Mouse (Mus musculus): ENCODE measurements around the gene Polr1d. TPM values are rescaled to one million over a fixed set of nuclear protein-coding genes. Genes with fewer than 3 reads are reported as not detected.

Gene Polr1d
- polyA plus RNA-seq, 1 experiment from 2014 or later, result 129 TPM

- Histone ChIP-seq H3K27ac (no peak overlapping the region), H3K4me3 (no peak overlapping the region), H3K27me3 (ENCODE audit: low read depth, poor library complexity, severe bottlenecking) (no peaks in the 10 kb centered on the region), H3K36me3 (peaks cover 95% of the 10 kb centered on the region), H3K9me3 (replicated peaks) (0 out of 2 replicates have a peak, but pooled peaks cover 1% of the 10 kb centered on the region), H3K4me1 (no peaks in the 10 kb centered on the region)
- WGBS, result 95% methylated on average over 3 of the region's 3 CpGs
- DNase-seq (ENCODE audit: low spot score), result no peak
Observed at GRCm38 (mm10) chr5:147107276-147107675, 30.4 kb downstream of the Polr1d start.

- WGBS, result 95% methylated on average over 13 of the region's 13 CpGs
- H3K27me3 ChIP-seq (ENCODE audit: low read depth, poor library complexity, severe bottlenecking), result no peaks in the 10 kb centered on the region
- H3K4me3 ChIP-seq, result no peak overlapping the region
- no peaks in the 10 kb centered on the region for H3K4me1 ChIP-seq
- H3K36me3 ChIP-seq, result peaks cover 93% of the 10 kb centered on the region
- H3K27ac ChIP-seq, result no peak overlapping the region
- H3K9me3 ChIP-seq (replicated peaks), result 0 out of 2 replicates have a peak, but pooled peaks cover 1% of the 10 kb centered on the region
- no peak for DNase-seq (ENCODE audit: low spot score)
Observed at GRCm38 (mm10) chr5:147108861-147109591, 32.2 kb downstream of the Polr1d start.

- DNase-seq (ENCODE audit: low spot score), result no peak
- WGBS, result 84% methylated on average over 7 of the region's 7 CpGs
Observed at GRCm38 (mm10) chr5:147114738-147115137, 37.9 kb downstream of the Polr1d start.

DNA sequence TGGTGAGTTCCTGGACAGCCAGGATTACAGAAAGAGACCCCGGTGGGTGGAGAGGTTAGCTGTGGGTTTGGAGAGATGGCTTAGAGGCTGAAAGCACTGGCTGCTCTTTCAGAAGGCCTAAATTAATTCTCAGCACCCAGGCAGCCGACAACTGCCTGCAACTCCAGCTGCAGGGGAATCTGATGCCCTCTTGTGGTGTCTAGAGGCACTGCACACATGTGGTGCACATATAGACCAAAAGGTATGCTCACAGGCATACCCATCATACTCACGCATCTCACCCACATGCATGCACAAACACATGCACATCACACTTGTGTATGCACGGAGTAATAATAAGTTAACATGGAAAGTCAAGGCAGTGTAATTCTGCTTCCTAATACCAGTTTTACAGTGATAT lies 38.8 kb downstream of the Polr1d start:
- Histone ChIP-seq H3K4me1 (no peaks in the 10 kb centered on the region), H3K4me3 (no peak overlapping the region), H3K9me3 (replicated peaks) (no peaks in the 10 kb centered on the region; the same call in 1 of the 2 replicates), H3K27me3 (ENCODE audit: low read depth, poor library complexity, severe bottlenecking) (no peaks in the 10 kb centered on the region), H3K36me3 (peaks cover 29% of the 10 kb centered on the region), H3K27ac (no peak overlapping the region)
- WGBS, result 88% methylated on average over 4 of the region's 4 CpGs
- DNase-seq (ENCODE audit: low spot score), result no peak

More at GRCm38 (mm10) chr5:147114738-147115137, 37.9 kb downstream of the Polr1d start:
- no peak overlapping the region for H3K4me3 ChIP-seq
- H3K36me3 ChIP-seq, result peaks cover 37% of the 10 kb centered on the region
- H3K9me3 ChIP-seq (replicated peaks), result peaks cover 1% of the 10 kb centered on the region; the same call in 1 of the 2 replicates
- no peaks in the 10 kb centered on the region for H3K27me3 ChIP-seq (ENCODE audit: low read depth, poor library complexity, severe bottlenecking)
- H3K27ac ChIP-seq, result no peak overlapping the region
- H3K4me1 ChIP-seq, result no peaks in the 10 kb centered on the region

DNA sequence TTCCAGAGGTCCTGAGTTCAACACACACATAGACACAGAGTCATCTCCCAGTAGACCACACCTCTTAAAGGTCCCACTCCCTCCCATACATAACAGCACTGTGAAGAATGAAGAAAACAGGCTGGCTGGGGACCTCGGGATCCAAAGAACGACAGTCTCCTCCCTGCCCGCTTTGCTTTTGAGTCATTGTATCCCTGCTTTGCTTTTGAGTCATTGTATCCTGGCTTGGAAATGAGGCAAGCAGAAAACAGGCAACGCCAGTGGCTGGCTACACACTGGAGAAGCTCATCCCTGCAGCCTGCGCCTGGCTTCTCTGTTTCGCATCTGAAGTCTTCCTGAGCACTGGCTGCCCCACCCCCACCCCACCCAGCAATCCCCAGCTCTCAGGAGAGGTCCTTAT lies 40.2 kb downstream of the Polr1d start:
- Histone ChIP-seq H3K27me3 (ENCODE audit: low read depth, poor library complexity, severe bottlenecking) (no peaks in the 10 kb centered on the region), H3K9me3 (replicated peaks) (peaks cover 4% of the 10 kb centered on the region; the same call in 1 of the 2 replicates), H3K27ac (no peak overlapping the region), H3K36me3 (peaks cover 17% of the 10 kb centered on the region), H3K4me1 (no peaks in the 10 kb centered on the region), H3K4me3 (no peak overlapping the region)
- no peak for DNase-seq (ENCODE audit: low spot score)
- 38% methylated on average over 6 of the region's 6 CpGs for WGBS

GRCm38 (mm10) chr5:147121146-147121545 lies 44.3 kb downstream of the Polr1d start:
- H3K36me3 ChIP-seq, result no peaks in the 10 kb centered on the region
- 94% methylated on average over 4 of the region's 4 CpGs for WGBS
- 0 out of 2 replicates have a peak, but pooled peaks cover 6% of the 10 kb centered on the region for H3K4me1 ChIP-seq
- H3K9me3 ChIP-seq (replicated peaks), result 0 out of 2 replicates have a peak, but pooled peaks cover 4% of the 10 kb centered on the region
- no peak overlapping the region for H3K27ac ChIP-seq
- no peak for DNase-seq (ENCODE audit: low spot score)
- no peaks in the 10 kb centered on the region for H3K27me3 ChIP-seq (ENCODE audit: low read depth, poor library complexity, severe bottlenecking)
- no peak overlapping the region for H3K4me3 ChIP-seq

- Histone ChIP-seq H3K4me1 (0 out of 2 replicates have a peak, but pooled peaks cover 12% of the 10 kb centered on the region), H3K27me3 (ENCODE audit: low read depth, poor library complexity, severe bottlenecking) (no peaks in the 10 kb centered on the region), H3K9me3 (replicated peaks) (0 out of 2 replicates have a peak, but pooled peaks cover 4% of the 10 kb centered on the region), H3K36me3 (no peaks in the 10 kb centered on the region), H3K27ac (no peak overlapping the region), H3K4me3 (no peak overlapping the region)
- 65% methylated on average over 9 of the region's 9 CpGs for WGBS
- DNase-seq (ENCODE audit: low spot score), result no peak
Observed at GRCm38 (mm10) chr5:147124794-147125193, 47.9 kb downstream of the Polr1d start.

DNA sequence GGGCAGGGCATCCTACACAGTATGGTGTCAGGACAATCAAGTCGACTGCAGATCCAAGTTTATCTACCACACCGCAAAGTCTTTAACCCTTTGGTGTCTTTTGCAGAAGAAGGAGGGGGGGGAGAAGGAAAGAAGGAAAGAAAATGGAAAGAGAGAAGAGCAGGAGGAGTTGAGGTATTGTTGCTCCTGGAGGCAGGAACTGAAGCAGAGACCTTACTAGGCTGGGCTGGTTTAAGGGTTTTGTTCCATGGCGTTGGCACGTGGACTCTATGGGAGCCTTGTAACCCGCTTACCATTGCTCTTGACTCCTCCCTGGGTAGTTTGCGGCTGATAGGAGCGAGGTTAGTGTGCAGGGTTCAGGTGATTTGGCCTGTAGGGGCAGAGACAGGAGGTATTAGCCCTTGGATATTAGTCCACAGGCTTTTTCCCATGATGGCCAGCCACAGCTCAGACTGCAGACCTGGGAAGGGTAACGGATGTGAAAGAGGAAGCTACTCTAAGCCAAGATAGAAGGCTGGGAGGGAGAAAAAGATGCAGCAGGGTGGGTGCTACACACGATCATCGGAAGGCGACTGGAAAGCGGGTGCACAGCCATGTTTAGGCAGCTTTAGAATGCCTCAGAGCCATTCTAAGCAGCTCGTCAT lies 48.8 kb downstream of the Polr1d start:
- no peak overlapping the region for H3K4me3 ChIP-seq
- H3K9me3 ChIP-seq (replicated peaks), result 0 out of 2 replicates have a peak, but pooled peaks cover 4% of the 10 kb centered on the region
- no peak overlapping the region for H3K27ac ChIP-seq
- H3K27me3 ChIP-seq (ENCODE audit: low read depth, poor library complexity, severe bottlenecking), result no peaks in the 10 kb centered on the region
- DNase-seq (ENCODE audit: low spot score), result no peak
- 0 out of 2 replicates have a peak, but pooled peaks cover 12% of the 10 kb centered on the region for H3K4me1 ChIP-seq
- 92% methylated on average over 13 of the region's 13 CpGs for WGBS
- H3K36me3 ChIP-seq, result no peaks in the 10 kb centered on the region

- H3K4me1 ChIP-seq, result 0 out of 2 replicates have a peak, but pooled peaks cover 12% of the 10 kb centered on the region
- no peak for DNase-seq (ENCODE audit: low spot score)
- H3K27ac ChIP-seq, result no peak overlapping the region
- H3K27me3 ChIP-seq (ENCODE audit: low read depth, poor library complexity, severe bottlenecking), result no peaks in the 10 kb centered on the region
- 83% methylated on average over 4 of the region's 4 CpGs for WGBS
- no peaks in the 10 kb centered on the region for H3K9me3 ChIP-seq (replicated peaks)
- no peaks in the 10 kb centered on the region for H3K36me3 ChIP-seq
- no peak overlapping the region for H3K4me3 ChIP-seq
Observed at GRCm38 (mm10) chr5:147127860-147128259, 51.0 kb downstream of the Polr1d start.

DNA sequence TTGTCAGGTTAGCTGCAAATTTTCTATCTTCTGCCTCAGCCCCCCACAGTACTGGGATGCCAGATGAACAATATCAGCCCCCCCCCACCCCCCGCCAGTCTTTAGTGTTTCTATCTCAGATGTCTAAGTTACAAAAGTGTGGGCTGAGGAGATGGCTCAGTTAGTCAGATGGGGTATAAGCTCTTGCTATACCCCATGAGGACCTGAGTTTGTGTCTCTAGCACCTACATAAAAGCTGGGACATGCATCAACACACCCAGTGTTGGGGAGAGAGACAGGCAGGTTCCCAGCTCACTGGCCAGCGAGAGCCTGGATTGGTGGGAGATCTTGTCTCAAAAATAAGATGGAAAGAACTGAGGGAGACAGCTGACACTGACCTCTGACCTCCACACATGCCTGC lies 52.6 kb downstream of the Polr1d start:
- H3K27me3 ChIP-seq (ENCODE audit: low read depth, poor library complexity, severe bottlenecking), result no peaks in the 10 kb centered on the region
- no peaks in the 10 kb centered on the region for H3K36me3 ChIP-seq
- whole genome bisulfite sequencing, result 89% methylated on average over 2 of the region's 2 CpGs
- DNase-seq (ENCODE audit: low spot score), result no peak
- H3K9me3 ChIP-seq (replicated peaks), result no peaks in the 10 kb centered on the region
- H3K4me3 ChIP-seq, result no peak overlapping the region
- H3K4me1 ChIP-seq, result peaks cover 20% of the 10 kb centered on the region
- no peak overlapping the region for H3K27ac ChIP-seq

- H3K27ac ChIP-seq, result no peak overlapping the region
- no peak overlapping the region for H3K4me3 ChIP-seq
- no peak for DNase-seq (ENCODE audit: low spot score)
- no peaks in the 10 kb centered on the region for H3K36me3 ChIP-seq
- H3K9me3 ChIP-seq (replicated peaks), result no peaks in the 10 kb centered on the region
- H3K27me3 ChIP-seq (ENCODE audit: low read depth, poor library complexity, severe bottlenecking), result no peaks in the 10 kb centered on the region
- WGBS, result 89% methylated on average over 4 of the region's 4 CpGs
- H3K4me1 ChIP-seq, result peaks cover 19% of the 10 kb centered on the region
Observed at GRCm38 (mm10) chr5:147131912-147132311, 55.1 kb downstream of the Polr1d start.

DNA sequence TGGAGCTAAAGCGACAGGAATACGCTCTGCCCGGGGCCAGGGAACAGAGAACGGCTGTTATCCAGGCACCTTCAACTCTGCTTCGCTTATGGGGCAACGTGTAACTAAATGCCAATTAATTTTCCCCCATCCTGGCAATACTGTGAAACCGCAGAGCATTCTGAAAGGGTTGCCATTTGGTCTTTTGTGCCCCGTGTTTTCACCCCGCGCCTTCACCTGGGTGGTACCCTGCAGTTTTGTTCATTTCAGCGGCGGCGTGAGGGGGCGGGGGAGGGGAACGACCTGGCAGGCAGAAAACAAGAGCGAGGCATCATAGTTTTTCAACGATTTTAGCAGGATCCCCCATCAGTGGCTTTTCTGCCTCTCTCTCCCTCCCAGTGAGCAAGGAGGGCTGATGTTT lies 56.8 kb downstream of the Polr1d start:
- Histone ChIP-seq H3K27me3 (ENCODE audit: low read depth, poor library complexity, severe bottlenecking) (no peaks in the 10 kb centered on the region), H3K27ac (0 out of 2 replicates have a peak overlapping the region, but pooled peaks have one; percentile 47)

More for the DNA sequence above, 56.8 kb downstream of the Polr1d start:
- Histone ChIP-seq H3K36me3 (no peaks in the 10 kb centered on the region), H3K4me1 (peaks cover 13% of the 10 kb centered on the region), H3K4me3 (peak overlapping the region; percentile 39), H3K9me3 (replicated peaks) (no peaks in the 10 kb centered on the region)
- peak; percentile 52 for DNase-seq (ENCODE audit: low spot score)
- WGBS, result 14% methylated on average over 17 of the region's 17 CpGs
